Mouse (Mus musculus) thymus, adult 2 months (tissue): Measurements from ENCODE around the gene Gm9195. TPM values are rescaled to one million over a fixed set of nuclear protein-coding genes. Genes with fewer than 3 reads are reported as not detected.

ENCODE experiments used
- DNase-seq: peaks from one replicate; pipeline ENCODE4 v3.0.0; 2021
- H3K27ac ChIP-seq: fragments of 200-500 bp; 2 replicates; pipeline ENCODE4 v1.5.1; 2012; ENCODE audit warnings: low read length, control low read depth; ENCODE audit not compliant: control insufficient read depth, insufficient read depth
- H3K27me3 ChIP-seq: fragments of 200-500 bp; 2 replicates; pipeline ENCODE4 v1.6.1; 2012; ENCODE audit warnings: mild to moderate bottlenecking, low read length, moderate library complexity, mixed read lengths; ENCODE audit not compliant: control insufficient read depth, insufficient read depth
- H3K36me3 ChIP-seq: fragments of 200-500 bp; 2 replicates; pipeline ENCODE4 v1.6.1; 2012; ENCODE audit warnings: mild to moderate bottlenecking, low read length, moderate library complexity; ENCODE audit not compliant: control insufficient read depth, insufficient read depth
- H3K4me1 ChIP-seq: fragments of 200-500 bp; replicated peaks from 2 replicates; pipeline ENCODE4 v1.6.1; 2012; ENCODE audit warnings: low read length; ENCODE audit not compliant: control insufficient read depth, insufficient read depth
- H3K4me3 ChIP-seq: fragments of 200-500 bp; 2 replicates; pipeline ENCODE4 v1.5.1; 2012; ENCODE audit warnings: mild to moderate bottlenecking, low read length, control low read depth, moderate library complexity; ENCODE audit not compliant: control insufficient read depth, insufficient read depth
- CTCF ChIP-seq: fragments of 200-500 bp; IDR thresholded peaks from 2 replicates; pipeline ENCODE4 v1.5.1; 2012; ENCODE audit warnings: mild to moderate bottlenecking, control low read depth, low read length, moderate library complexity, borderline replicate concordance; ENCODE audit not compliant: control insufficient read depth, poor library complexity, insufficient read depth; ENCODE audit errors: extremely low read depth
- POLR2A ChIP-seq: fragments of 200-500 bp; IDR thresholded peaks from 2 replicates; pipeline ENCODE4 v1.6.1; 2012; ENCODE audit warnings: mild to moderate bottlenecking, low read length, control low read depth, moderate library complexity; ENCODE audit not compliant: control insufficient read depth, poor library complexity, insufficient read depth; ENCODE audit errors: extremely low read depth
- WGBS: fragments of 180-500 bp; shearing (Covaris S2); methylation state at CpG from one replicate; pipeline ENCODE4 v1.1.7; 2018; 5-methylcytosine and 5-hydroxymethylcytosine counted together
- polyA plus RNA-seq: library from polyadenylated mRNA; depleted of rRNA; stranded (reverse); fragments of >200 nt; gene quantifications from 2 replicates; pipeline ENCODE4 v1.2.3, GENCODE M21; 2012

Gm9195 gene
- polyA plus RNA-seq, 1 experiment, result 1.0 TPM

DNA sequence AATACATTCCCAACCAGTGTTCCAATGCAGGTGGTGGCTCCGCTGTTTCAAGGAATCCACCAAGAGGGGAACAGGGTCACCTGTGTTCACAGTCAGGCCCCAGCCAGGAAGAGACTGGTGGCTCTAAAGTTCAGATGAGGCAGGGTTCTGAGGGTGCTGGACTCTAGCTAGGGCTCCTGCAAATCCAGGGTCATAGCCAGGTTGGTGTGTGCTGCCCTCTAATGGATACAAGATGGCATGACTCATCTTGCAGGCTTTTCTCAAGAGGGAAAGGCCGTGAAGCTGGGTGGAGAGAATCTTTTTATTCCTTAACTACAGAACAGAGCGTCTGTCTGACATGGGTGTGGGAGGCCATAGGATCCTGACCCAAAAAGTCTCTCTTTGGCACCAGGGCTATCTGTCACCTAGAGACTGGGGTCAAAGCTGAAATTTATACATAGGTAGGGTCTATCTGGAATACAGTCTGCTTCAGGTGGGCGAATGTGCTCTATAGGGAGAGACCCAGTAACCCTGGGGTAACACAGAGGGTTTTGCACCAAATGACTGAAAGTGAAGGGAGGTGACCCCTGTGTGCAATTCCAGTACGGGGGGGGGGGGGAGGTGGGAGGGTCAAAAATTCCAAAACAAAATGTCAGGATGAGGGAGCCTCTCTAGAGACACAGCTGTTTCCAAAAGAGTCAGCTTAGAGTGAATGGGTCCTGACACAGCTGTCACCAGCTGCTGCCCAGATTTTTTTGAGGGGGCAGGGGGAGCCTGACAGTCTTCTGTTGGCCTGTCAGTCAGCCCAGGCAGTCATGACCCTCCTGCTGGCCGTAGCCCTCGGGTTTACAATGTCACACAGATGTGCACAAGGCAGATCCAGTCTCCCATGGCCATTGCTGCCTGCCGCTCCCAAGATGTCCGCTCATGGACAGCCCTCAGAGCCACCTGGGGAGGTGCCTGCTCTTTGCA lies 44.2 kb downstream of the Gm9195 start:
- H3K36me3 ChIP-seq, result no peaks in the 10 kb centered on the region
- WGBS, result 72% methylated on average over 9 of the region's 9 CpGs
- H3K27ac ChIP-seq, result no peak overlapping the region
- no peak overlapping the region for H3K4me3 ChIP-seq
- TF ChIP-seq POLR2A, result no peak
- TF ChIP-seq CTCF, result peak; percentile 37; the same call in 1 of the 2 replicates
- H3K27me3 ChIP-seq, result no peaks in the 10 kb centered on the region
- no peaks in the 10 kb centered on the region for H3K4me1 ChIP-seq
- DNase-seq, result no peak

DNA sequence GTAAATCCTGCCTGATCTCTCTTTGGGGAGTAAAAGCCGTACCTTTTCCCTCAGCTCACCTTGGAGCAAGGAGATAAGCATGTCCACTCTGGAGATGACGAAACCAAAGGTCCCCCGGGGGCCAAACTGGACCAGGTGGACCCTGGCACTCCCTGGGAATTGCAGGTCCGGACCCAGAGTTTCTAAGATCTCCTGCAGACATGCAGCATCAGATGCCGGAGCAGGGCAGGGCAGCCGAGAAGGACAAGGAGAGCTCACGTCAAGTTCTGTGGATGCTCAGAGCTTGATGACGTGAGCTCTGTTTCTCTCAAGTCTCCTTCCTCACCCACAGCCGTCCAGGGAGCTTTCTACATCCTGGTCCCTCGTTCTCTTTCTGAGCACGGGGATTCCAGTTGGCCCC lies 48.7 kb downstream of the Gm9195 start:
- TF ChIP-seq CTCF, result no peak
- TF ChIP-seq POLR2A, result no peak
- Histone ChIP-seq H3K36me3 (no peaks in the 10 kb centered on the region), H3K4me3 (no peak overlapping the region), H3K27me3 (no peaks in the 10 kb centered on the region), H3K4me1 (no peaks in the 10 kb centered on the region), H3K27ac (no peak overlapping the region)
- DNase-seq, result no peak
- 80% methylated on average over 11 of the region's 11 CpGs for WGBS

DNA sequence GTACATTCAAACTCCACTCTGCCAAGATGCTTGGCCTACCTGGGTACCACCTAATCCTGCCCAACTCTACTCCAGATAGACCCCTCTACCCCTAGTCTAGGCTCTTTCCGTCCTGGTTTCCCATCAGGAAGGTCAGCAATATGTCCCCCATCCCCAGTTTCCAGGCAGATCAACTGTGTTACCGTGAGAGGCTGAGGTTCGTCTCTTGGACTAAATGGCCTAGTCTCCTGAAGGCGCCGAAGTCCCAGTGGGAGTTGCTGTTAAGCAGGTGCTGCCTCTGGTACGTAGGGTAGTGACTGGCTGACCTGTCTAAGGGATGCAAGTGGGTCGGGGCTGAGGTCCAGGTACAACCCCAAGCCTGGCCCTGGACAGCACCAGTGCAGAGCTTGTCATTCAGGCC lies 50.7 kb downstream of the Gm9195 start:
- Histone ChIP-seq H3K4me1 (no peaks in the 10 kb centered on the region), H3K27ac (no peak overlapping the region), H3K27me3 (no peaks in the 10 kb centered on the region), H3K36me3 (no peaks in the 10 kb centered on the region), H3K4me3 (no peak overlapping the region)
- DNase-seq, result no peak
- no peak for TF ChIP-seq CTCF
- no peak for TF ChIP-seq POLR2A
- 92% methylated on average over 7 of the region's 7 CpGs for WGBS

DNA sequence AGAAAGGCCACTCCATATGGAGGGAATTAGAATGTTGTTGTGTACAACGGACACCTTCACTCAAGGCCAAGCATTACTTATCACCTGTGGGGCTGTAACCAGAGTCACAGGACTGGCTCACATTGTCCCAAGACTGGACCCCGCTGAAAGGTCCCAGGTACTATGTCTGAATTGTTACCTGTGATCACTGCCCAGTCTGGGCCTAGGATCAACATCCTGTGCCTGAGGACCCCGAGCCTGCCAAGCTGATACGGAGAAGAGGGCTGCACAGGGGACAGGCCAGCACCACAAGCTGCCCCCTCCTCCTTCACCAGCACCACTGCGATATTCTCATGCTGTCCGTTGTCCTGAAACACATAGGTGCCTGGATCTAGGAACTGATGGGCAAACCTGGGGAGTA lies 51.2 kb downstream of the Gm9195 start:
- Histone ChIP-seq H3K27ac (no peak overlapping the region), H3K27me3 (no peaks in the 10 kb centered on the region), H3K4me3 (no peak overlapping the region), H3K4me1 (no peaks in the 10 kb centered on the region), H3K36me3 (no peaks in the 10 kb centered on the region)
- DNase-seq, result no peak
- 87% methylated on average over 6 of the region's 6 CpGs for WGBS
- TF ChIP-seq CTCF, result no peak
- no peak for TF ChIP-seq POLR2A

DNA sequence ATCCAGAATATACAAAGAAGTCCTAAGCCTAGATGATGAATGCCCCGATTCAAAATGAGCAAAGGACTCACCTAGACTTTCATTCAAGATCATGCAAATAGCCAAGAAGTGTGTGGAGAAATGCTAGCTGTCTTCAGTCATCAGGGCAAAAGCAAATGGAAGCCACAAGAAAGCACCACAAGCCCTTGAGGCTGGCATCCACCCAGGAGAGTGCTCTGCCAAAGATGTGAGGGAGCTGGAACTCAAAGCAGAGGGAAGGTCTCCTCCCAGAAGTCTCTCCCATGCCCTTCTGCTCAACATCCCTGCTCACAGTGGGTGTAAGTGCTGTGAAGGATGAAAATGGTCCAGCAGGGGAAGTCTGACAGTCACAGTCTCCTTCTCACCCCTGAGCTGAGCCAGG lies 52.7 kb downstream of the Gm9195 start:
- TF ChIP-seq POLR2A, result no peak
- no peak for TF ChIP-seq CTCF
- Histone ChIP-seq H3K36me3 (no peaks in the 10 kb centered on the region), H3K4me3 (no peak overlapping the region), H3K27ac (no peak overlapping the region), H3K27me3 (no peaks in the 10 kb centered on the region), H3K4me1 (no peaks in the 10 kb centered on the region)
- WGBS, result 92% methylated on average over 1 of the region's 1 CpGs
- no peak for DNase-seq

DNA sequence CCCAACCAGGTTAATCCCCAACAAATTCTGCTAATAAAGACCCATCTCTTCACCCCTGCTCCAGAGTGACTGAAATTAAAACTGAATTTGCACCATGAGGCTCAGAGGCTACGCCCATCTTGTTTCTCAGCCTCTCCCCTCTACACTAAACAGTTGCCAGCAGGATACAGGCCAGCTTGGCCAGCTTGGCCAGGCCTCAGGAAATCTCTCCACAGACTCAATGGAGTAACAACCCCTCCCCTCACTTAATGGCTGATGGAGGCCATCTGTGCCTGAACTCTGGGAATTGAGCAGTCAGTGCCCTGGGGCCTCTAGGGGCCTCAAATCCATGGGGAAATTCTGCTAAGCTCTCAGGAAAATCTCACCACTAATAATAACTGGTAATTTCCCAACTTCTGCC lies 101.9 kb downstream of the Gm9195 start:
- TF ChIP-seq CTCF (no peak), POLR2A (no peak)
- H3K4me1 ChIP-seq, result no peaks in the 10 kb centered on the region
- 93% methylated on average over 1 of the region's 1 CpGs for WGBS
- H3K27me3 ChIP-seq, result no peaks in the 10 kb centered on the region
- DNase-seq, result no peak
- H3K36me3 ChIP-seq, result no peaks in the 10 kb centered on the region
- no peak overlapping the region for H3K27ac ChIP-seq
- H3K4me3 ChIP-seq, result no peak overlapping the region
